Mouse (Mus musculus) G1E (cell line): Measurements from ENCODE around the gene Zfand6. TPM values are rescaled to one million over a fixed set of nuclear protein-coding genes. Genes with fewer than 3 reads are reported as not detected.
A peak's percentile ranks its signal among the peaks of the same experiment; 100 is the strongest.

Experiments used
- ATAC-seq: 2 replicates; pipeline ENCODE4 v1.8.0; 2016; ENCODE audit warnings: mild to moderate bottlenecking; ENCODE audit not compliant: insufficient number of reproducible peaks, poor library complexity, low FRiP score, severe bottlenecking; ENCODE audit errors: extremely low read depth
- DNase-seq: peaks from one replicate; pipeline ENCODE4 v3.0.0; 2012; ENCODE audit warnings: low spot score
- H3K27me3 ChIP-seq: 2 replicates; pipeline ENCODE4 v1.6.1; 2012; ENCODE audit warnings: mild to moderate bottlenecking, low read length, inconsistent platforms; ENCODE audit not compliant: insufficient read depth
- H3K36me3 ChIP-seq: replicated peaks from 2 replicates; pipeline ENCODE3; 2012; ENCODE audit warnings: mild to moderate bottlenecking, inconsistent platforms
- H3K4me1 ChIP-seq: 2 replicates; pipeline ENCODE4 v1.6.1; 2012; ENCODE audit warnings: low read depth, low read length, inconsistent platforms, mixed read lengths; ENCODE audit not compliant: insufficient read depth
- H3K4me3 ChIP-seq: 2 replicates; pipeline ENCODE4 v1.5.1; 2012; ENCODE audit warnings: low read depth, mild to moderate bottlenecking, inconsistent platforms, low read length, moderate library complexity, mixed read lengths
- H3K9me3 ChIP-seq: replicated peaks from 2 replicates; pipeline ENCODE4 v1.6.1; 2012; ENCODE audit warnings: inconsistent platforms
- CTCF ChIP-seq: IDR thresholded peaks from 2 replicates; pipeline ENCODE4 v1.5.1; 2012; ENCODE audit warnings: low read depth, low read length, inconsistent platforms, mixed read lengths
- GATA1 ChIP-seq: IDR thresholded peaks from 2 replicates; pipeline ENCODE4 v1.6.1; 2012; ENCODE audit warnings: borderline replicate concordance, low read length, inconsistent platforms, mixed read lengths
- GATA2 ChIP-seq: IDR thresholded peaks from 2 replicates; pipeline ENCODE4 v1.6.1; 2012; ENCODE audit warnings: low read depth, low read length, inconsistent platforms, borderline replicate concordance
- POLR2AphosphoS5 ChIP-seq: IDR thresholded peaks from 2 replicates; pipeline ENCODE4 v1.6.1; 2012; ENCODE audit warnings: low read depth, low read length, inconsistent platforms; ENCODE audit not compliant: insufficient replicate concordance
- TAL1 ChIP-seq: conservative IDR thresholded peaks from 2 replicates; pipeline ENCODE4 v1.6.1; 2012; ENCODE audit warnings: low read depth, low read length, inconsistent platforms, mixed read lengths
- polyA plus RNA-seq: library from polyadenylated mRNA; stranded (reverse); fragments of >175 nt; gene quantifications from 2 replicates; pipeline ENCODE4 v1.2.3, GENCODE M21; 2012
- total RNA-seq, 2 experiments: library from RNA; stranded (forward) in 1 of 2; stranded (reverse) in 1 of 2; fragments of 200-1000 nt in 1 of 2; fragments of >200 nt in 1 of 2; fragmentation: Nextera tagmentation in 1 of 2; gene quantifications; 2 replicates each; pipeline ENCODE4 v1.2.3; 2014 to 2017

Zfand6 gene
- total and polyA plus RNA-seq, 3 experiments: 23.1 to 164 (median 106) TPM

- Histone ChIP-seq H3K36me3 (peaks cover 15% of the 10 kb centered on the region), H3K4me1 (peaks cover 30% of the 10 kb centered on the region), H3K4me3 (no peak overlapping the region), H3K9me3 (no peaks in the 10 kb centered on the region), H3K27me3 (no peaks in the 10 kb centered on the region)
- TF ChIP-seq GATA1 (no peak), POLR2AphosphoS5 (no peak), GATA2 (no peak), TAL1 (no peak), CTCF (no peak)
- DNase-seq (no peak), ATAC-seq (peak; percentile 67)
Observed at GRCm38 (mm10) chr7:84612445-84612844, 77.3 kb downstream of the Zfand6 start.

GRCm38 (mm10) chr7:84611609-84612008 lies 78.2 kb downstream of the Zfand6 start:
- Histone ChIP-seq H3K36me3 (peaks cover 10% of the 10 kb centered on the region), H3K9me3 (no peaks in the 10 kb centered on the region), H3K4me1 (peaks cover 30% of the 10 kb centered on the region), H3K27me3 (no peaks in the 10 kb centered on the region), H3K4me3 (no peak overlapping the region)
- DNase-seq (no peak), ATAC-seq (peak; percentile 69; the same call in 1 of the 2 replicates)
- no peak for TF ChIP-seq GATA2
- TF ChIP-seq GATA1: no peak
- TF ChIP-seq POLR2AphosphoS5: no peak
- TF ChIP-seq CTCF: no peak
- no peak for TF ChIP-seq TAL1

GRCm38 (mm10) chr7:84606293-84606749 lies 83.4 kb downstream of the Zfand6 start, which contains the start of gene Fah:
Gene Fah (minus strand): TSS chr7:84606722.
- Histone ChIP-seq H3K9me3 (no peaks in the 10 kb centered on the region), H3K27me3 (no peaks in the 10 kb centered on the region), H3K4me1 (peaks cover 27% of the 10 kb centered on the region), H3K4me3 (peak within 1 kb of the TSS; percentile 72), H3K36me3 (peaks cover 3% of the 10 kb centered on the region)
- 0 out of 2 replicates have a peak, but pooled peaks have one; percentile 6 for ATAC-seq
- TF ChIP-seq GATA1 (no peak), CTCF (no peak), GATA2 (no peak), POLR2AphosphoS5 (no peak), TAL1 (no peak)
- DNase-seq: no peak

- Histone ChIP-seq H3K9me3 (no peaks in the 10 kb centered on the region), H3K27me3 (no peaks in the 10 kb centered on the region), H3K4me1 (peaks cover 25% of the 10 kb centered on the region), H3K4me3 (peak overlapping the region; percentile 72), H3K36me3 (peaks cover 3% of the 10 kb centered on the region)
- TF ChIP-seq POLR2AphosphoS5 (no peak), TAL1 (no peak), GATA1 (no peak), GATA2 (no peak), CTCF (no peak)
- ATAC-seq: peak; percentile 87
- DNase-seq: peak; percentile 61
Observed at GRCm38 (mm10) chr7:84605704-84606292, 84.0 kb downstream of the Zfand6 start.

- Histone ChIP-seq H3K9me3 (no peaks in the 10 kb centered on the region), H3K4me1 (peaks cover 23% of the 10 kb centered on the region), H3K4me3 (peak overlapping the region; percentile 72), H3K27me3 (no peaks in the 10 kb centered on the region), H3K36me3 (no peaks in the 10 kb centered on the region)
- ATAC-seq: no peak
- TF ChIP-seq POLR2AphosphoS5 (no peak), GATA1 (no peak), GATA2 (no peak), TAL1 (no peak), CTCF (no peak)
- no peak for DNase-seq
Observed at GRCm38 (mm10) chr7:84605033-84605687, 84.6 kb downstream of the Zfand6 start.

- no peak for ATAC-seq
- no peaks in the 10 kb centered on the region; the same call in 1 of the 2 replicates for H3K27me3 ChIP-seq
- no peaks in the 10 kb centered on the region for H3K9me3 ChIP-seq
- peaks cover 23% of the 10 kb centered on the region for H3K4me1 ChIP-seq
- H3K36me3 ChIP-seq: no peaks in the 10 kb centered on the region
- no peak for DNase-seq
- no peak overlapping the region for H3K4me3 ChIP-seq
- TF ChIP-seq TAL1: no peak
Observed at GRCm38 (mm10) chr7:84604501-84604900, 85.3 kb downstream of the Zfand6 start.
